Mouse (Mus musculus) heart, adult 2 months (tissue): ENCODE measurements around the gene Ube4b. TPM values are rescaled to one million over a fixed set of nuclear protein-coding genes. Genes with fewer than 3 reads are reported as not detected.

ENCODE experiments used
- DNase-seq, 2 experiments: peaks; one replicate each; pipeline ENCODE4 v3.0.0; 2021
- H3K27ac ChIP-seq: fragments of 200-600 bp; 2 replicates; pipeline ENCODE4 v1.8.1; 2022
- H3K27me3 ChIP-seq: fragments of 200-500 bp; 2 replicates; pipeline ENCODE4 v1.6.1; 2012; ENCODE audit warnings: mild to moderate bottlenecking, low read length, inconsistent platforms, mixed read lengths; ENCODE audit not compliant: control insufficient read depth, insufficient read depth
- H3K36me3 ChIP-seq: fragments of 200-500 bp; 2 replicates; pipeline ENCODE4 v1.6.1; 2012; ENCODE audit warnings: low read length, inconsistent platforms; ENCODE audit not compliant: control insufficient read depth, insufficient read depth
- H3K4me1 ChIP-seq: fragments of 200-500 bp; 2 replicates; pipeline ENCODE4 v1.6.1; 2011; ENCODE audit warnings: low read length; ENCODE audit not compliant: control insufficient read depth, insufficient read depth
- H3K4me3 ChIP-seq: fragments of 200-600 bp; 2 replicates; pipeline ENCODE4 v1.8.1; 2022
- H3K79me2 ChIP-seq: fragments of 200-500 bp; replicated peaks from 2 replicates; pipeline ENCODE4 v1.6.1; 2012; ENCODE audit warnings: mild to moderate bottlenecking, inconsistent platforms, low read length, moderate library complexity, mixed read lengths; ENCODE audit not compliant: control insufficient read depth, insufficient read depth
- H3K9ac ChIP-seq: fragments of 200-500 bp; 2 replicates; pipeline ENCODE4 v1.6.1; 2012; ENCODE audit warnings: low read depth, mild to moderate bottlenecking, control low read depth, inconsistent platforms, low read length, mixed read lengths
- CTCF ChIP-seq: fragments of 200-600 bp; IDR thresholded peaks from 2 replicates; pipeline ENCODE4 v1.8.1; 2022; ENCODE audit warnings: antibody characterized with exemption, mild to moderate bottlenecking, moderate library complexity
- EP300 ChIP-seq: fragments of 200-500 bp; IDR thresholded peaks from 2 replicates; pipeline ENCODE4 v1.6.1; 2011; ENCODE audit warnings: low read depth, low read length, control low read depth; ENCODE audit not compliant: insufficient read depth
- POLR2A ChIP-seq: fragments of 200-500 bp; IDR thresholded peaks from 2 replicates; pipeline ENCODE4 v1.6.1; 2011; ENCODE audit warnings: mild to moderate bottlenecking, low read depth, low read length, control low read depth; ENCODE audit not compliant: insufficient read depth
- WGBS: fragments of 180-500 bp; shearing (Covaris S2); methylation state at CpG from one replicate; pipeline ENCODE4 v1.1.7; 2018; 5-methylcytosine and 5-hydroxymethylcytosine counted together
- intact Hi-C: fragments of 180-260 bp; cut with DNase I; formaldehyde crosslinking; loops from one replicate; pipeline ENCODE4 v1.15.1; 2025
- long read RNA-seq: library from polyadenylated mRNA; stranded (forward); transcript quantifications from one replicate; pipeline ENCODE4 v2.0.0, GENCODE M21; 2021
- polyA plus RNA-seq: library from polyadenylated mRNA; depleted of rRNA; stranded (reverse); fragments of >200 nt; gene quantifications from 2 replicates; pipeline ENCODE4 v1.2.3, GENCODE M21; 2012; rRNA removed
- total RNA-seq, 2 experiments: library from RNA; stranded (reverse); gene quantifications; 2 replicates each; pipeline ENCODE4 v1.2.3; 2021

Gene Ube4b
- total RNA-seq (10 to 100 TPM; 39.6 to 41.6 TPM), polyA plus RNA-seq (37.5 and 40.2 TPM in 2 replicates)
- long read RNA-seq, full-length matches to known transcripts: 3 of 18 reads
- long read RNA-seq, partial matches to known transcripts: 8 of 18 reads
- long read RNA-seq, other reads (novel, unspliced or antisense): 7 of 18 reads

DNA sequence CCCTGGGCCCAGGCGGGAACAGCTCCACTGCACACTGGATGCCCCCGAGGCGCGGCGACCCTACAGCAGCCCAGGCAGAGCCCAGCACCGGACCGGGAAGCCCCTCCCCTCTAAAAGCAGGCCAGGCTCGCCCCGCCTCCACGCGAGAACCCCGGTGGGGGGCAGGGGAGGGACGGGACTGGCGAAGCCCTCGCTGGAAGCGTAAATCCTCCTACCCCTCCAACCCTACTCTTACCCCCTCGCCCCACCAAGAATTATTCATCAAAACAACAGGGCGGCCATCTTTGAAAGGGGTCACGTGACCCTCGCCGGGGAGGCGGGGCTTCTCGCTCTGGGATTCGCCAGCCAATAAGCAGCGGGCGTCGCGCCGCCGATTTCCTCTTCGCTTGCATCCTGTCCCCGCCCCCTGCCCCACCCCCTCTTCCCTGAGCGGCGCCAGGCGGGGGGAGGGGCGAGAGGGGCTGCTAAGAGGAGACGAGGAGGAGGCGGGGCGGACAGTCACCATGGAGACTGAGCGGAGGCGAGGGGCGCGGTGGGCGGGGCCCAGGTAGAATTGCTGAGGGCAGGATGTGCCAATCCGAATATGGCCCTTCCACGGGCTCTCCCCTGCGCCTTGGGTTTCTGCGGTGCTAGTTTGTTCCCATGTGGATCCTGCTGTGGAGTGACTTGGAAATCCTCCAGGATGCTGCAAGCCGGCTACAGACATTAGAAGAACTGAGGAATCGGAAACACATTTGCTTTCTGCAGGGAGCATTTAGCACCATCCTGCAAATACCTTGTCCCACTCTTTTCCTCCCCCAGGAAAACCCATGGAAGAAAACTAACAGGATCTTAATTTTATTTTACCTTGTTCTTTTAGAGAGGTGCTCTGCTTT, at the start of gene Ube4b:
Gene Ube4b, minus strand, starts transcription at position 425 of the 875 bp plus-strand sequence.
- Histone ChIP-seq H3K27ac (peak within 1 kb of the TSS; percentile 99), H3K36me3 (no peaks in the 10 kb centered on the region), H3K9ac (peak within 1 kb of the TSS; percentile 91), H3K4me1 (peaks cover 4% of the 10 kb centered on the region), H3K4me3 (peak within 1 kb of the TSS; percentile 84), H3K79me2 (peaks cover 7% of the 10 kb centered on the region), H3K27me3 (no peaks in the 10 kb centered on the region)
- intact Hi-C loops: no loop called here
- TF ChIP-seq CTCF (no peak), POLR2A (peak; percentile 79)
- peak; percentile 96 to 97 for DNase-seq
- under 1% methylated on average over 46 of the region's 50 CpGs for WGBS

DNA sequence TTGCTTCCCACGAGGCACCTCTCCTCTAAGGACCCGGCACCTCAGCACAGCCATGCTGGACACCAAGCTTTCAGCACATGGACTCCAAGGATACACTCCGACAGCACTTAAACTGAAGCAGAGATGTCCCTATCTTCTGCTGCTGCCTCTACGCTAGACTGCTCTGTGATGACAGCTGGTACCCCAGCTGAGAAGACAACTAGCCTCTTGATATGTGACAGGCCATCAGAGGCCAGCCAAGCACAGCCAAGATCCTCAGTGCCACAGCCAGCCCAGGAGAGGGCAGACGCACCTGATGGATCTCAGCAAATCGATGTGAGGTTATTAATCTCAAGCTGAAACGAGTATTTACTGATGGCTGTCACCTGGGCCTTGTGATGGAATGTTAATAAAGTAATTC, 48.5 kb upstream of the Ube4b start:
- H3K9ac ChIP-seq: no peak overlapping the region
- intact Hi-C loops: no loop called here
- peak; percentile 35 for TF ChIP-seq CTCF
- no peak for TF ChIP-seq EP300
- DNase-seq: no peak
- no peaks in the 10 kb centered on the region for H3K27me3 ChIP-seq
- H3K27ac ChIP-seq: no peak overlapping the region
- no peaks in the 10 kb centered on the region for H3K4me1 ChIP-seq
- H3K36me3 ChIP-seq: no peaks in the 10 kb centered on the region
- H3K79me2 ChIP-seq: peaks cover 2% of the 10 kb centered on the region
- WGBS: 58% methylated on average over 7 of the region's 7 CpGs
- no peak overlapping the region for H3K4me3 ChIP-seq

DNA sequence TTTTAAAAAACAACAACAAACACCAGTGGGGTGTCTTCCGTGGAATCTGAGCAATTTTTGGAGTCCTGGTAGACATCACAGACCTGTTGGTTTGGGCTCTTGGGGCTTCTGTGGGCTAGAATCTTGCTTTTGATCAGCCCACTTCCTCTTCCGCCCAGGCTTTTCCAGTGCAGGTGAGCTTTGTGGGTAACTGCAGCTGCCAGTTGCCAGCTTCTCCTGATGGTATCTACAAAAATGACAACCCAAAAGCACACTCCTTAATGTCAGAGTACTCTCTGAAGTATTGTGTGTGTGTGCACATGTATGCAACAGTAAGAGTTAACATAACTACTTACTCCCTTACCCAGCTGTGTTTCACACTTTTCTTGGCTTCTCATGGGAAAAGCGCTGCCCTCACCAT, 43.0 kb upstream of the Ube4b start:
- H3K27ac ChIP-seq: no peak overlapping the region
- no peak overlapping the region for H3K4me3 ChIP-seq
- H3K27me3 ChIP-seq: no peaks in the 10 kb centered on the region
- WGBS: 96% methylated on average over 3 of the region's 3 CpGs
- no peaks in the 10 kb centered on the region for H3K79me2 ChIP-seq
- H3K36me3 ChIP-seq: no peaks in the 10 kb centered on the region
- H3K4me1 ChIP-seq: no peaks in the 10 kb centered on the region
- no peak overlapping the region for H3K9ac ChIP-seq
- intact Hi-C loops: loop anchor here (10.0 kb wide), 1 partner anchor 635 kb away; no protein-coding TSS in a partner anchor
- TF ChIP-seq EP300: no peak
- DNase-seq: no peak

DNA sequence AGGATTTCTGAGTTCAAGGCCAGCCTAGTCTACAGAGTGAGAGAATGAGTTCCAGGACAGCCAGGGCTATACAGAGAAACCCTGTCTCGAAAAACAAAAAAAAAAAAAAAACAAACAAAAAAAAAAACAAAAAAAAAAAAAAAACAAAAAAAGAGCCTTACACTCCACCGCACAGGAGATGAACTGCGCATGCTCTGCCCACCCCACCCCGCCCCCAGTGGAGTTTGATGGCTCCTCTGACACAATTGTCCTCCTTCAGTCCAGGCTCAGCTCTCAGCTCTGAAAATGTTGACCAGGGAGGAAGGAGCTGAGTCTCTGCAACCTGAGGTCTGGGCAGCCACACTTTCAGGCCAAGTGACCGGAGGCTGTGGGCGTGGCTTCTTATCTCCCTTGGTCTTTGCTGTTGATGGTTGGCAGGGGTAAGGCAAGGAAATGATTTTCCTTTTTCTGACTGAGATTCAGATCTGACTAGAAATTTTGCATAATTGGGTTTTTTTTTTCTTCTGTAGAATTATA, 36.9 kb upstream of the Ube4b start:
- H3K27me3 ChIP-seq: no peaks in the 10 kb centered on the region
- no peak overlapping the region for H3K27ac ChIP-seq
- no peak overlapping the region for H3K4me3 ChIP-seq
- DNase-seq: no peak
- TF ChIP-seq CTCF (no peak), EP300 (no peak), POLR2A (no peak)
- H3K36me3 ChIP-seq: 0 out of 2 replicates have a peak, but pooled peaks cover under 1% of the 10 kb centered on the region
- no peak overlapping the region for H3K9ac ChIP-seq
- intact Hi-C loops: loop anchor here (2.0 to 10.0 kb wide), 2 partner anchors 21 to 629 kb away; partner anchors contain the start of genes Lzic and Nmnat1
- peaks cover 11% of the 10 kb centered on the region for H3K4me1 ChIP-seq
- no peaks in the 10 kb centered on the region for H3K79me2 ChIP-seq
- 61% methylated on average over 6 of the region's 6 CpGs for WGBS

DNA sequence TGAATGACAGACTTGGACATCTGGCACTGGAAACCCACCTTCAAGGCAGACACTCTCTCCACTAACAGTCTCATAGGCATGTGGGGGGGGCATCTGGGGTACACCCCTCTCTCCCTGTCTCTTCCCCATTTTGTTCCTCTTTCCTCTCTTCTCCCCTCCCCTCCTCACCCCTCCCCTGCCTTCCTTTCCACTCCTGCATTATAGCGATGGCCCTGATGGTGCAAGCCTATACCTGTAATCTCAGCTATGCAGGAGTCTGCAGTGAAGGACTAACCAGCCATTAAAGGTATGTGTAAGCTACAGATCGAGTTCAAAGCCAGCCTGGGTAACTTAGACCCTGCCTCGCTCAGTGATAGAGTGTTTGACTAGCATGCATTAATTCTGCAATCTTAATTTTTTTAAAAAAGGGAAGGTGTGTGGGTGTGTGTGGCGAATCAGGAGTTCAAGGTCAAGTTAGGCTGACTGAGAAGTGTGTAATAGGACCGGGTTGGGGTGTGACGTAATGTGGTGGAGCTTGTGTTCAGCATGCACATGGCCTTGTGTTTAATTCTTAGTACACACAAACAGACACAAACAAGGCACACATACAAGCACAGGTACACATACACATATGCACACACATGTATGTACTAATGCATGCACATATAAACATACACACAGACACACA, 35.9 kb upstream of the Ube4b start:
- peaks cover 14% of the 10 kb centered on the region for H3K4me1 ChIP-seq
- no peak overlapping the region for H3K4me3 ChIP-seq
- H3K79me2 ChIP-seq: no peaks in the 10 kb centered on the region
- H3K9ac ChIP-seq: no peak overlapping the region
- WGBS: 73% methylated on average over 6 of the region's 6 CpGs
- peak overlapping the region; percentile 28; the same call in 1 of the 2 replicates for H3K27ac ChIP-seq
- intact Hi-C loops: loop anchor here (2.0 to 10.0 kb wide), 2 partner anchors 22 to 628 kb away; partner anchors contain the start of genes Lzic and Nmnat1
- DNase-seq: no peak
- TF ChIP-seq CTCF (no peak), POLR2A (no peak), EP300 (no peak)
- H3K36me3 ChIP-seq: peaks cover 3% of the 10 kb centered on the region; the same call in 1 of the 2 replicates
- H3K27me3 ChIP-seq: no peaks in the 10 kb centered on the region
